Mouse (Mus musculus): ENCODE data around the gene Twnk.
A peak's percentile ranks its signal among the peaks of the same experiment; 100 is the strongest.

The Twnk gene

DNA sequence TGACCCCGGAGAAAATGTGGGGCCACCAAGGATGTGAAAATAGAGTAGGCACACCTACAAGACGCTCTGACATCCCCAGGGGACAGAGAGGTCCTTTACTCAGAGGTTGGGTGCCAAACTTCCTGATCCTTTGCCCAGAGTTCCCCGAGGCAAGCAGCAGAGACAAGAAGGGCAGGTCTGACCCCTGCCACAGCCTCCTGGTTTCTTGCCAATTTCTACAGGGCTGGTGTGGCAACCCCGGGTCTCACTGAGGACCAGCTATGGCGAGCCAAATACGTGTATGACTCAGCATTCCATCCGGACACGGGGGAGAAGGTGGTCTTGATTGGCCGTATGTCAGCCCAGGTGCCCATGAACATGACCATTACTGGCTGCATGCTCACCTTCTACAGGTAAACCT lies 44.1 kb downstream of the Twnk start:
- no peak for DNase-seq (ENCODE audit: low spot score)

DNA sequence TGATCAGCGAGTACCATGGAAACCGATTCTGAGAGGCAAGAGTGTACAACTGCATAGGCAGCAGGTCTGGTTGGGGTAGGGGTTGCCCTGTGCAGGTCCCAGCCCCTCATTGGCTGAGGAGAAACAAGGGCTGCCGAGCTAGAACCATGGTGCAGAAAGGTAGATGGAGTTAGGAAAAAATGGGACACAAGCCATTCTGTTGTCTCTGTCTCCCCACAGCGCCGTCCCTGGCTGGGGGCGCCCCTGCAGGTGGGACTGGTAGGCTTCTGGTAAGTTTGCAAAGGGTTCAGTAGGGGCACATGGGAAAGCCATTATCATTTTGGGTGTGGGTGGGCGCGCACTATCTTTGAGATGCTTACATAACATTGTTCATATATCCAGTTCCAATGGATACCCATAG lies 48.0 kb downstream of the Twnk start:
- DNase-seq (ENCODE audit: low spot score): no peak

DNA sequence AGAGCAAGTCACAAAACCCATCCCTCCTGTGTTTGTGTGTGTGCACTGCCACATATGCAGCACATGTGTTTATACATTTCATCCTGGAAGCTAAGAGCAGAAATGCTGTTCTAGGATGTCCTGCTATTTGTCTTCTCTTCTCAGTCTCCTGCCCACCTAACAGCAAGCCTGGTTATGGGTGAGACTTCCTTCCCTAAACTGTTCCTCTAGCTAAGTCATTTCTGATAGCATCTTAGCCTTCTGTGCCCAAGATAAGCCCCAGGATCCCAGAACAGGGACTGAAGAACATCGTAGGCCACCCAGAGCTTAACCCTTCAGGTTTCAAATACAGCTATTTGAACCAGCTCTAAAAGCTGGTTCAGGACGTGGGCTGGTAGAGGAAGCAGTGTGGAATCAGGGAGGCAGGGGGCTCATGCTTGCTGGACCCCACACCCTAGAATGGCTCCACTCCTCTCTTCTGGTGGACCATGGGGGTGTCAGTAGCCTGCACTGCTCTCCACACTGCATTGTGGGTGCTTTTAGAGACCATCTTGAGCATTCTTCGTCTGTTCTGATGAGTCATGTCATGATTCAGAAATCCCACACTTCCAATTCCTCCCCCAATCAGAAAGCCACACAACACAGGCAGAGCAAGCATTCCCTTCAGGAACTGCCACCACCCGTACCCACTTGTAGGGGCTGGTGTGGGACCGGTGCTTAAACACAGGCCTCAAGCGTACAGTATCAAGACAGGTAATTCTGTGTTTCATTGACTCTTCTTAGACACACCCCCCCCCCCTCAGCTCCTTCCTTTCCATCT lies 49.6 kb downstream of the Twnk start:
- no peak for DNase-seq (ENCODE audit: low spot score)

DNA sequence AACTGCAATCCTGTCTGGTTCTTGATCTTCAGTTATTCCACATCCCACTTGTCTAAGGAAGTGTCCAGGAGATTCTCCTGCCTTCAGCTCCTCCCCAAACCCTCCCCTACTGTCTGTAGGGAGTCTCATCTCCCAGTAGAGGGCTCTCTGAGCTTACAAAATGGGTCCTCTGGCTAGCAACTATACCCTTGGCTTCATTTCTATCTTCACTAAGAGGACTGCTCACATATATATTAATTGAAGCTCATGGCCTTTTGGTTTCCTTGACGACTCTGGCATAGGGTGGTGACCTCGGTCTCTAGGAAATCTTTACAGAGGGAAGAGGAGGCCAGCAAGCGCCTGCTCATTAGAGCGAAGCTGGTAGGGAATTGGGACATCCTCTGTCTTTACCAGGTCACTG lies 50.9 kb downstream of the Twnk start:
- no peak for DNase-seq (ENCODE audit: low spot score)

DNA sequence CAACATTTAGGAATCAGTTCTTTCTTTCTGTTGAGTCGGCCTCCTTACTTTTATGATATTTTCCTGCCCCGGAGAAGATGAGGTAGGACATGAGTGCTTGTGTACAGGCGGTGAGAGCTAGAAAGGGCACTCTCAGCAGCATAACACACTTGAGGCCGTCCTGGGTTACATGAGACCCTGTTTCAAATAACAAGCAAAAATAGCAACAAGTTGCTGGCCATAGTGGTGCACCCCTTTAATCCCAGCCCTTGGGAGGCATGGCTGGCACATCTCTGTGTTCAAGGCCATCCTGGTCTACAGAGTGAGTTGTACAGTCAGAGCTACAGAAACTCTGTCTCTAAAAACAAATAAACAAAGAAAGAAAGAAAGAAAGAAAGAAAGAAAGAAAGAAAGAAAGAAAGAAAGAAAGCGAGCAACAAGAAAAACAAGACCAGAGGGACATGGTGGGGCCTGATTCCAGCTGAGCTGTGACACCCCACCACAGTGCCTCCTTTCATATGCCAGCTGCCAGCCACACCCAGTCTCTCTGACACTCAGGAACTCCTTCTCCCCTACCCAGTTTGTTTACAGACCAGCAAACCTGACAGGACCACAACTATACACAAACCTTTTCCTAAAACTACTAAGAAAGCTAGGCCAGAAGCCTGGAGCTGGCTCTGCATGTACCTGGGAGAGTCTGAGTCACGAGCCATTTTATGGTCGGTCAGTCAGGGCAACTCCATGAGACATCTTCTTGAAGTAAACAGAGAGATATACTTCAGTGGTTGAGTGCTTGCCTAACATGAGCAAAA lies 51.6 kb downstream of the Twnk start:
- no peak for DNase-seq (ENCODE audit: low spot score)

DNA sequence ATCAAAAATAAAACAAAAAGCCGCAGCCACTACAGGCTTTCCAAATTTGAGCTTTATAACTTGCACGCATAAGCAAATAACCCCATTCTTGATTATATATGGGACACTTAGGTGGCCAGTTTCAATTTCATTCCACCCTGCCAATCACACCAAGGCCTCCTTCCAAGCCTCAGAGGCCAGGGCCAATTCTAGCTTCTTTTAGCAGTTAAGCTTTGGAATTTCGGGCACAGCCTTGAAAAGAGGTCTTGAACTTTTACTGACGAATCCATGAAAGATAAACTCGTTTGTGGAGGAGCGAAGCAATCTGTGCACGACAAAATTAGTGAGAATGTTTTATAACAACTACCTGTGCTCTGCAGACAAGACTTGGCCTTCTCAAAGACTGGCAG lies 52.3 kb downstream of the Twnk start:
- DNase-seq (ENCODE audit: low spot score): no peak

DNA sequence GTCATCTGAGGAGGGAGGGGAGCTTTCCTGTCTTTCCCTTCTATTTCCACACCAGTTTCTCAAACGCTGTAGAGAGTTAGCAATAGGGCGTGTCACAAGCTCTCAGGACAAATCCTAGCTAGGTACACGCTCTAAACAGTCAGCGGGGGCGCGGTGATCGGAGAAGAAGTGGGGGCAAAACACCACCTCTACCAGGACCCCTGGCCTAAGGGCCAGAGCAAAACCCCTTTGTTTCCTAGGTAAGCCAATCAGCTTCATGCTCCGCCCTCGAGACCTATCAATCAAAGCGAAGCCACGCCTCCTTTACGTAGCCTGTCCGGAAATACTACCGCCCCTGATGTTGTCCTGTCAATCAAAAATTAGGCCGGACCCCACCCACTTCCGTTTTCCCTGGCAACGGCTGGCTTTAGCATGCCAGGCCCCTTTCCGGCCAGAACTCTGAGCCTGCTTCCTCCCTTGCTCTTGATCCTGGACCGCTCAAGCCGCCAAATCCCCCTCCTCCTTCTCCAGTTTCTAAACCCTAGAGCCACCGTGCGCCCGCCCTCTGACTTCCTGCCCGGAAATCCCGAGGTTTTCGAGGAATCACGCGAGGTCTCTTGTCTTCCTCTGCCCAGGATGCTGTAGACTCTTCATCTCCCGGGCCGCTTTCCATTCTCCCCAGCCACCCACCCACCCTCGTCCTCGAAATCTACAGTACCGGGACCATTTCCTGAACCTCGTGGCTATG lies 52.8 kb downstream of the Twnk start:
- DNase-seq (ENCODE audit: low spot score): peak; percentile 88

DNA sequence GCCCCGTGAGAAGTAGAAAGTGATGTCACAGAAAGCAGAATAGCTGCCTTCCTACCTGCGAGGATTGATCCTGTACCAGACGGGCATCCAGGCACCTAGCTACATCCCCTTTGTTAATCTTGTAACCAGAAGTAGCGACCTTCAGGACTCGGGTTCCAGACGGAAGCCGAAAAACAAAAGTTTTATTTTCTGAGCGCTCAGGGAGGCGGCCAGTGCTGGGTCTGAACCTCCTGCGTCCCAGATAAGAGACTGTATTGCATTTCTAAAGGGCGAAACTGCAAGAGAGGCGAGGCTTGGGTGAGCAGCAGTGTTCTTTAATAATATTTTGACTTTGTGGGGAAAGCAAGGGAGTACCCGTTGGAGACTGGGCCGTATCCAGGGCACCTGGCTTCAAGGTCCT lies 53.4 kb downstream of the Twnk start:
- DNase-seq (ENCODE audit: low spot score): peak; percentile 42
